In genomic region chr6:35321105-35321504, GRCm38 (mm10) we compare ENCODE assay signal across 19 mouse cellular contexts. TPM values are rescaled to one million over a fixed set of nuclear protein-coding genes. Genes with fewer than 3 reads are reported as not detected.
DNase-seq lines count a peak whose midpoint lies in the region; ATAC-seq lines count a peak whose summit lies in the region.
"Had no signal": no experiment of that assay in that cellular context is flagged by ENCODE, and none has a peak within 500 bp of the region (broad histone marks: within the 10 kb centered on the region; RNA-seq: fewer than 3 reads in every experiment).

No protein-coding gene starts in this region.

- no peak overlapping the region for H3K4me2 ChIP-seq in kidney, embryonic 14.5 days (replicated peaks; ENCODE audit: low read depth, low read length)
- H3K4me2 ChIP-seq in liver, embryonic 13.5 days = no peak overlapping the region
- H3K4me2 ChIP-seq: embryonic facial prominence, embryonic 12.5 days; heart, embryonic 15.5 days; lung, embryonic 15.5 days had no signal

- DNase-seq in kidney, postnatal 10 days = peak; percentile 40
- DNase-seq in testis, postnatal 14 days (ENCODE audit: low spot score) = peak; percentile 34
- no peak for DNase-seq in testis, postnatal 10 days (ENCODE audit: low spot score)
- DNase-seq in liver, embryonic 13.5 days = no peak
- peak; percentile 75 for DNase-seq in yolk sac, embryonic 10.5 days (ENCODE audit: low spot score)
- no peak for DNase-seq in lung, adult 18-20 months
- no peak for DNase-seq in heart, postnatal 10 days
- DNase-seq: cerebellum, adult 2 months; gastrocnemius, postnatal 10 days; heart, adult 2 months; midbrain, embryonic 14.5 days; thymus, postnatal 36 days had no signal

- intact Hi-C loops in heart, postnatal 10 days (cut with DNase I) = no loop called here

- no peak for ATAC-seq in kidney, embryonic 14.5 days (ENCODE audit: low FRiP score, low TSS enrichment)
- ATAC-seq in liver, embryonic 13.5 days (ENCODE audit: low read depth) = peak; percentile 58

- H3K4me1 ChIP-seq in kidney, embryonic 14.5 days (ENCODE audit: control insufficient read depth, insufficient read depth, low read length) = no peaks in the 10 kb centered on the region
- peaks cover 9% of the 10 kb centered on the region for H3K4me1 ChIP-seq in liver, embryonic 13.5 days (replicated peaks)
- H3K4me1 ChIP-seq: hindbrain, embryonic 10.5 days had no signal

- H3K27me3 ChIP-seq in kidney, embryonic 14.5 days (ENCODE audit: control insufficient read depth, insufficient read depth, low read length) = no peaks in the 10 kb centered on the region
- no peaks in the 10 kb centered on the region for H3K27me3 ChIP-seq in liver, embryonic 13.5 days
- H3K27me3 ChIP-seq: embryonic facial prominence, embryonic 12.5 days; heart, embryonic 15.5 days; lung, embryonic 15.5 days had no signal

- H3K9me3 ChIP-seq in kidney, embryonic 14.5 days (ENCODE audit: control insufficient read depth, low read length) = no peaks in the 10 kb centered on the region
- no peaks in the 10 kb centered on the region for H3K9me3 ChIP-seq in liver, embryonic 13.5 days (replicated peaks)
- H3K9me3 ChIP-seq: embryonic facial prominence, embryonic 12.5 days; heart, embryonic 15.5 days; hindbrain, embryonic 10.5 days; lung, embryonic 15.5 days had no signal

- no peaks in the 10 kb centered on the region for H3K36me3 ChIP-seq in kidney, embryonic 14.5 days (ENCODE audit: control insufficient read depth, insufficient read depth, low read length)
- H3K36me3 ChIP-seq in liver, embryonic 13.5 days = no peaks in the 10 kb centered on the region
- H3K36me3 ChIP-seq: embryonic facial prominence, embryonic 12.5 days; heart, embryonic 15.5 days; hindbrain, embryonic 10.5 days; lung, embryonic 15.5 days had no signal

- H3K27ac ChIP-seq in kidney, embryonic 14.5 days (ENCODE audit: low read depth, low read length) = no peak overlapping the region
- no peak overlapping the region for H3K27ac ChIP-seq in liver, embryonic 13.5 days
- H3K27ac ChIP-seq: embryonic facial prominence, embryonic 12.5 days; heart, adult 2 months; heart, embryonic 15.5 days; hindbrain, embryonic 10.5 days; lung, embryonic 15.5 days had no signal

- H3K9ac ChIP-seq in kidney, embryonic 14.5 days (ENCODE audit: low read depth, low read length) = no peak overlapping the region
- no peak overlapping the region for H3K9ac ChIP-seq in liver, embryonic 13.5 days
- H3K9ac ChIP-seq: embryonic facial prominence, embryonic 12.5 days; heart, embryonic 15.5 days; lung, embryonic 15.5 days had no signal

- no peak overlapping the region for H3K4me3 ChIP-seq in kidney, embryonic 14.5 days (ENCODE audit: low read length)
- no peak overlapping the region for H3K4me3 ChIP-seq in liver, embryonic 13.5 days (replicated peaks)
- H3K4me3 ChIP-seq: embryonic facial prominence, embryonic 12.5 days; heart, adult 2 months; heart, embryonic 15.5 days; hindbrain, embryonic 10.5 days; lung, embryonic 15.5 days had no signal

- WGBS in kidney, embryonic 14.5 days = 75% methylated on average over 4 of the region's 4 CpGs
- 39% methylated on average over 4 of the region's 4 CpGs for WGBS in liver, embryonic 13.5 days (ENCODE audit: insufficient replicate concordance)

RNA-seq across cellular contexts. Expression of gene Fam180a, which starts 4.8 kb away (rescaled TPM):
- not detected in 2 replicates for polyA plus RNA-seq in kidney, embryonic 14.5 days (2014; fragmentation: Nextera tagmentation; extraction: Ambion mirVana)
- polyA plus RNA-seq in liver, embryonic 13.5 days (2015; fragmentation: Nextera tagmentation; extraction: Ambion mirVana) = 0.12 and 0.17 TPM in 2 replicates
- 1 to 10 TPM in 1 of 2 experiments, under 1 TPM in 1; 0.74 to 1.3 TPM for total RNA-seq in heart, postnatal 10 days (2021)
- total RNA-seq: neutrophil, adult 5-6 weeks had no signal
- polyA plus RNA-seq: embryonic facial prominence, embryonic 12.5 days; hindbrain, embryonic 10.5 days; limb, embryonic 11.5 days had no signal

RNA-seq across cellular contexts. Expression of gene Slc13a4, which starts 13.2 kb away (rescaled TPM):
- 0.05 TPM in 1 of 2 replicates, not detected in the other for polyA plus RNA-seq in kidney, embryonic 14.5 days (2014; fragmentation: Nextera tagmentation; extraction: Ambion mirVana)
- 0.10 TPM in 2 replicates for polyA plus RNA-seq in liver, embryonic 13.5 days (2015; fragmentation: Nextera tagmentation; extraction: Ambion mirVana)
- total RNA-seq in heart, postnatal 10 days (2021) = under 1 TPM; 0.12 TPM
- total RNA-seq: heart, adult 2 months; neutrophil, adult 5-6 weeks had no signal

Comparison
In these comparisons a context has a peak if more than half of its experiments do, and no peak if none do; other contexts are left out.
1. DNase-seq: peak in kidney, postnatal 10 days (single experiment), testis, postnatal 14 days (single experiment) and yolk sac, embryonic 10.5 days (single experiment); none in testis, postnatal 10 days (single experiment), liver, embryonic 13.5 days (single experiment), lung, adult 18-20 months (0 of 2) and heart, postnatal 10 days (0 of 2).